Mouse (Mus musculus) heart, postnatal 0 days (tissue): ENCODE data around the gene Gpr152. TPM values are rescaled to one million over a fixed set of nuclear protein-coding genes. Genes with fewer than 3 reads are reported as not detected.
A peak's percentile ranks its signal among the peaks of the same experiment; 100 is the strongest.

Source experiments
- ATAC-seq: fragments of 200-750 bp; cut with Nextera tagmentation; 2 replicates; pipeline ENCODE4 v1.8.0; 2017; ENCODE audit warnings: low read depth, moderate number of reproducible peaks, moderate library complexity; ENCODE audit not compliant: insufficient read depth
- DNase-seq: peaks from one replicate; pipeline ENCODE4 v3.0.0-alpha.2; 2016; ENCODE audit warnings: low spot score
- H3K27ac ChIP-seq: fragments of 300-500 bp; sonication (generic); 2 replicates; pipeline ENCODE4 v1.5.1; 2014; ENCODE audit warnings: low read depth, mild to moderate bottlenecking
- H3K27me3 ChIP-seq: fragments of 300-500 bp; sonication (generic); 2 replicates; pipeline ENCODE4 v1.6.1; 2014; ENCODE audit warnings: low read length, mixed read lengths; ENCODE audit not compliant: control insufficient read depth, insufficient read depth
- H3K36me3 ChIP-seq: fragments of 300-500 bp; sonication (generic); replicated peaks from 2 replicates; pipeline ENCODE4 v1.6.1; 2014; ENCODE audit warnings: low read length, mixed read lengths; ENCODE audit not compliant: control insufficient read depth, insufficient read depth
- H3K4me1 ChIP-seq: fragments of 300-500 bp; sonication (generic); 2 replicates; pipeline ENCODE4 v1.6.1; 2014; ENCODE audit warnings: antibody characterized with exemption; ENCODE audit not compliant: control insufficient read depth, insufficient read depth
- H3K4me2 ChIP-seq: fragments of 300-500 bp; sonication (generic); 2 replicates; pipeline ENCODE4 v1.6.1; 2014; ENCODE audit warnings: low read depth, mild to moderate bottlenecking, low read length, moderate library complexity
- H3K4me3 ChIP-seq: fragments of 300-500 bp; sonication (generic); 2 replicates; pipeline ENCODE4 v1.5.1; 2014; ENCODE audit warnings: low read depth, low read length
- H3K9ac ChIP-seq: fragments of 300-500 bp; sonication (generic); replicated peaks from 2 replicates; pipeline ENCODE4 v1.6.1; 2014; ENCODE audit warnings: low read depth, low read length, mixed read lengths
- H3K9me3 ChIP-seq: fragments of 300-500 bp; sonication (generic); replicated peaks from 2 replicates; pipeline ENCODE4 v1.6.1; 2016; ENCODE audit warnings: low read length; ENCODE audit not compliant: control insufficient read depth
- CTCF ChIP-seq: IDR thresholded peaks from 2 replicates; pipeline ENCODE4 v1.5.1; 2016; ENCODE audit warnings: antibody characterized with exemption, control low read depth, low read depth
- EP300 ChIP-seq: IDR thresholded peaks from 2 replicates; pipeline ENCODE4 v1.6.1; 2016; ENCODE audit warnings: antibody characterized with exemption, low read depth
- WGBS: fragments of 180-500 bp; shearing (Covaris S2); extraction: QIAGEN DNeasy Blood & Tissue Kit; methylation state at CpG from one replicate; pipeline ENCODE4 v1.1.7; 2014; 5-methylcytosine and 5-hydroxymethylcytosine counted together
- polyA plus RNA-seq: library from polyadenylated mRNA; unstranded; fragments of >200 nt; fragmentation: Nextera tagmentation; extraction: Ambion mirVana; gene quantifications from 2 replicates; pipeline ENCODE4 v1.2.1, GENCODE M21; 2015
- total RNA-seq: library from RNA; depleted of rRNA; stranded (reverse); fragments of >200 nt; gene quantifications from 2 replicates; pipeline ENCODE4 v1.2.3, GENCODE M21; 2014; ENCODE audit warnings: low replicate concordance

Gpr152 gene
- total and polyA plus RNA-seq, 2 experiments from 2014 or later, result 0.03 TPM; not detected in 1

GRCm38 (mm10) chr19:4140147-4140546, 560 bp downstream of the Gpr152 start:
- WGBS, result 69% methylated on average over 6 of the region's 6 CpGs
- H3K9me3 ChIP-seq, result no peaks in the 10 kb centered on the region
- no peak for TF ChIP-seq EP300
- no peak for TF ChIP-seq CTCF

GRCm38 (mm10) chr19:4142416-4143173, 3.0 kb downstream of the Gpr152 start:
- ATAC-seq, result no peak
- 87% methylated on average over 18 of the region's 18 CpGs for WGBS
- no peak for DNase-seq

More at GRCm38 (mm10) chr19:4140147-4140546, 560 bp downstream of the Gpr152 start:
- Histone ChIP-seq H3K4me1 (no peaks in the 10 kb centered on the region), H3K27me3 (no peaks in the 10 kb centered on the region), H3K4me2 (no peak overlapping the region), H3K36me3 (no peaks in the 10 kb centered on the region), H3K9ac (no peak overlapping the region), H3K27ac (no peak overlapping the region), H3K4me3 (no peak overlapping the region)
- ATAC-seq, result no peak
- DNase-seq, result no peak

DNA sequence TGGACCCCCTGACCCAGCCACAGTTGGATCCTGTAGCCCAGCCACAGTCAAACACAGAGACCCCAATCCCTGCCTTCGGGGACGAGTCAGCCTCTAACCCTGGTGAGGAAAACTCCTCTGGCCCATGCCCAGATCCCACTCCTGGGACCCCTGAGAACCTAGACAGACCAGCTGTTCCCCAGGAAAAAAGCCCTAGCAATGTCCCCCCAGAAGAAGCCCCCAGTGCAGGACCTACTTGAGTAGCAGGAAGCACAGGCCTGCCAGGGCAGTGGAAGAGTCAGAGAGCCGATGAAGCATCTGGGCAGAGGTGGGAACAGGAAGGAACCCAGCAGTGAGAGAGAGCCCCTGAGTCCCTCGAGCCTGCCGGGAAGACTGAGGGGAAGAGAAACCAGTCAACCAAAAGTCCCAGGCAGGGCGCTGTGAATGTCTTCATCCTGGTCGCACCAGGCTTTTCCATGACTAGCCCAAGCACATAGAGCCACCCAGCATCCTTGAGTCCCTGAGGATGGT, 4.2 kb downstream of the Gpr152 start, which contains the start of gene Cabp4:
TSS of gene Cabp4 (minus strand) at position 275 of the 510 bp plus-strand sequence.
- ATAC-seq, result no peak
- TF ChIP-seq EP300, result no peak
- TF ChIP-seq CTCF, result no peak
- H3K4me1 ChIP-seq, result 0 out of 2 replicates have a peak, but pooled peaks cover 3% of the 10 kb centered on the region

More at GRCm38 (mm10) chr19:4142416-4143173, 3.0 kb downstream of the Gpr152 start:
- Histone ChIP-seq H3K4me2 (no peak overlapping the region), H3K4me1 (no peaks in the 10 kb centered on the region), H3K27ac (no peak overlapping the region), H3K4me3 (no peak overlapping the region), H3K9me3 (no peaks in the 10 kb centered on the region), H3K27me3 (no peaks in the 10 kb centered on the region), H3K9ac (no peak overlapping the region), H3K36me3 (no peaks in the 10 kb centered on the region)
- TF ChIP-seq EP300 (no peak), CTCF (no peak)

DNA sequence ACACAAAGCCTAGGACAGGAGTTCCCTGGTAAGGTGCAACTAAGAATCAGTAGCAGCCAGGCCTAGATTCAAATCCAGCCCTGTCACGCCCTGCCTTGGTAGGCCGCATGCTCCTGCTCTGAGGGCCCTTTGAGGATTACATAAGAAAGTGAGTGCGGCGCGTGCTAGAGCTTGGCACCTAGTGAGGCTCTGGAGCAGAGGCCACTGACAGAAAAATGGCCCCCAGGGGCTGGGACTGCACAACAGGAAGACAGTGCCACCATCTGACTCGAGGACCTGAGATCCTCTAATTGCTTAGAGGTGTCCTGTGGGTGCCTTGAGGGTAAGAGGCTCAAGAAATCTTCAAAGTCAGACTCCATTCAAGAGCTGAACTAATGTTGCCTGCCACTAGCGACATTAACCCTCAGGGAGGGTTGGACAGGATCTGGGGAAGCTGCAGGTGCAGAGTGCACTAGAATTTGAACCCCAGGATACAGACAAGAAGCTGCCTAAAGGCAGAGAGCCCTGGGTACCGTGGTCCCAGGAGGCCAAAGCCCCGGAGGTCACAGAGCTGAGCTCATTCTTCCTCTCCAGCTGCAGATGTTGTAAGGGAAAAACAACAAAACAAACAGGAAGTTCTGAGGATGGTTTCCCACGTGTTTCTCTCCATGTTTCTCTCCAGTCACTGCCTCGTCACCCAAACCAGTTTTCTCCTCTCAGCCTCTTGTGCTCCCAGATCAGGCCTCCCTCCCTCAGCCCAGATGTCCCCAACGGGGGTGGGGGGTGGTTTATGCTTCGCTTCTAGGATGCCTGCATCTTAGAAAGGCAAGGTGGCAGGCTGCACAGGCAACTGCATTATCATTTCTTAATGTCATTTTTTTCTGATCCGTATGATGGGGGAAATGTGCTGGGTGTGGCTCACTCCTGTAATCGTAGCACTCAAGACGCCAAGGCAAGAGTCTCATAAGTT, 5.2 kb downstream of the Gpr152 start:
- H3K4me2 ChIP-seq, result no peak overlapping the region
- H3K27me3 ChIP-seq, result no peaks in the 10 kb centered on the region
- H3K9ac ChIP-seq, result no peak overlapping the region
- peaks cover 13% of the 10 kb centered on the region for H3K4me1 ChIP-seq
- H3K9me3 ChIP-seq, result no peaks in the 10 kb centered on the region
- no peaks in the 10 kb centered on the region for H3K36me3 ChIP-seq
- no peak for TF ChIP-seq EP300
- TF ChIP-seq CTCF, result no peak
- DNase-seq (no peak), ATAC-seq (no peak)
- peak overlapping the region; percentile 2; the same call in 1 of the 2 replicates for H3K27ac ChIP-seq
- H3K4me3 ChIP-seq, result no peak overlapping the region
- 67% methylated on average over 16 of the region's 16 CpGs for WGBS

More for the DNA sequence above, 4.2 kb downstream of the Gpr152 start, which contains the start of gene Cabp4:
- H3K9me3 ChIP-seq, result no peaks in the 10 kb centered on the region
- no peaks in the 10 kb centered on the region for H3K36me3 ChIP-seq
- no peak within 1 kb of the TSS for H3K9ac ChIP-seq
- WGBS, result 71% methylated on average over 7 of the region's 7 CpGs
- H3K4me2 ChIP-seq, result no peak within 1 kb of the TSS
- no peaks in the 10 kb centered on the region for H3K27me3 ChIP-seq
- H3K27ac ChIP-seq, result peak within 1 kb of the TSS; percentile 2; the same call in 1 of the 2 replicates
- DNase-seq, result no peak
- no peak within 1 kb of the TSS for H3K4me3 ChIP-seq

DNA sequence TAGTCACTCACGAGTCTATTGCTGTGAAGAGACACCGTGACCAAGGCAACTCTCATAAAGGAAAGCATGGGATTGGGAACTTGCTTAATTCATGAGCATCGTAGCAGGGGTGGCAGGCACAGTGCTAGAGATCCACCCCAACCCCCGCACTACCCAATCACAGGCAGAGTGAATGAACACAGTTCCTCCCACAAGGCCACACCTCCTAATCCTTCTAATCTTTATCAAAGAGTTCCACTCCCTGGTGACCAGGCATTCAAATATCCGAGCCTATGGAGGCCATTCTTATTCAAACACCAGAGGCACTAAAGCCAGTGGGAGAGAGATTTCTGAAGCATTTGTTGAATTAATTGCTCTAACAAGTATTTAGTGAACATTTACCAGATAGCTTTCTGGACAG, 6.3 kb downstream of the Gpr152 start:
- H3K36me3 ChIP-seq, result peaks cover 6% of the 10 kb centered on the region
- no peak for DNase-seq
- no peak overlapping the region for H3K4me3 ChIP-seq
- ATAC-seq, result no peak
- H3K4me2 ChIP-seq, result no peak overlapping the region
- H3K27ac ChIP-seq, result no peak overlapping the region
- TF ChIP-seq CTCF (no peak), EP300 (no peak)
- no peaks in the 10 kb centered on the region for H3K9me3 ChIP-seq
- no peaks in the 10 kb centered on the region for H3K27me3 ChIP-seq
- H3K4me1 ChIP-seq, result peaks cover 15% of the 10 kb centered on the region
- 81% methylated on average over 5 of the region's 5 CpGs for WGBS
- no peak overlapping the region for H3K9ac ChIP-seq
